Mouse (Mus musculus): ENCODE data around the gene Dnhd1.

DNA sequence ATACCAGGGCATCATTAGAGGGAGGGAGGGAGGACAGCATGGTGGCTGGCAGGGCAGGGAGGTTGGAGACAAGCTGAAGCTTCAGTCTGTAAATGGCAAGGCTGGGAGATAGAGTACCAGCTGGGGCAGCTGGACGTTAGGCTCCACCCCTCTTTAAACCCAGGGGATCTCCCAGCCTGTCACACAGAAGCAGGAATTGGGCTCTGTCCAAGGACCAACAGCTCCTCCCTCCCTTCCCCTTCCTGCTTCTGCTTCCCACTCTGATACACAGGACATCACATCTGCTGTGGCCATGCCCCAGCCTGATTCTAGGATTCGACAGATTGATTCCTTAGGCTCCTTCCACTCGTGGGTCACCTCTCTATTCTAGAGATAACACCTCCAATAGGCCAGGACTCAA is 22.0 kb upstream of the Dnhd1 start:
- TF ChIP-seq POLR2A (IDR thresholded peaks at IDR 0.05; ENCODE audit: insufficient read length, low read depth) = no peak
- no peak for TF ChIP-seq E2F4 (IDR thresholded peaks at IDR 0.05; ENCODE audit: insufficient read depth)
- no peak for TF ChIP-seq MAX (IDR thresholded peaks at IDR 0.05; ENCODE audit: low read depth)
- no peak for TF ChIP-seq USF1 (IDR thresholded peaks at IDR 0.05; ENCODE audit: low read depth)
- no peak for TF ChIP-seq SRF (IDR thresholded peaks at IDR 0.05; ENCODE audit: control insufficient read depth, insufficient read length, low read depth)
- TF ChIP-seq POLR2AphosphoS2 (IDR thresholded peaks at IDR 0.05; ENCODE audit: insufficient read length, low read depth) = peak; percentile 10
- no peak for TF ChIP-seq MYOD1 (IDR thresholded peaks at IDR 0.05; ENCODE audit: control insufficient read depth in 1 of 3, insufficient read length in 2 of 3, low read depth in 2 of 3)
- TF ChIP-seq REST (IDR thresholded peaks at IDR 0.05; ENCODE audit: insufficient read depth, insufficient read length) = no peak
